Mouse (Mus musculus) liver, embryonic 14 days (tissue): ENCODE results near the gene Trpm7. TPM values are rescaled to one million over a fixed set of nuclear protein-coding genes. Genes with fewer than 3 reads are reported as not detected.

Experiments
- polyA plus RNA-seq: library from polyadenylated mRNA; depleted of rRNA; stranded (reverse); fragments of >200 nt; gene quantifications from 2 replicates; pipeline ENCODE4 v1.2.3, GENCODE M21; 2012; rRNA removed

The Trpm7 gene
- polyA plus RNA-seq = 15.9 and 18.0 TPM in 2 replicates

DNA sequence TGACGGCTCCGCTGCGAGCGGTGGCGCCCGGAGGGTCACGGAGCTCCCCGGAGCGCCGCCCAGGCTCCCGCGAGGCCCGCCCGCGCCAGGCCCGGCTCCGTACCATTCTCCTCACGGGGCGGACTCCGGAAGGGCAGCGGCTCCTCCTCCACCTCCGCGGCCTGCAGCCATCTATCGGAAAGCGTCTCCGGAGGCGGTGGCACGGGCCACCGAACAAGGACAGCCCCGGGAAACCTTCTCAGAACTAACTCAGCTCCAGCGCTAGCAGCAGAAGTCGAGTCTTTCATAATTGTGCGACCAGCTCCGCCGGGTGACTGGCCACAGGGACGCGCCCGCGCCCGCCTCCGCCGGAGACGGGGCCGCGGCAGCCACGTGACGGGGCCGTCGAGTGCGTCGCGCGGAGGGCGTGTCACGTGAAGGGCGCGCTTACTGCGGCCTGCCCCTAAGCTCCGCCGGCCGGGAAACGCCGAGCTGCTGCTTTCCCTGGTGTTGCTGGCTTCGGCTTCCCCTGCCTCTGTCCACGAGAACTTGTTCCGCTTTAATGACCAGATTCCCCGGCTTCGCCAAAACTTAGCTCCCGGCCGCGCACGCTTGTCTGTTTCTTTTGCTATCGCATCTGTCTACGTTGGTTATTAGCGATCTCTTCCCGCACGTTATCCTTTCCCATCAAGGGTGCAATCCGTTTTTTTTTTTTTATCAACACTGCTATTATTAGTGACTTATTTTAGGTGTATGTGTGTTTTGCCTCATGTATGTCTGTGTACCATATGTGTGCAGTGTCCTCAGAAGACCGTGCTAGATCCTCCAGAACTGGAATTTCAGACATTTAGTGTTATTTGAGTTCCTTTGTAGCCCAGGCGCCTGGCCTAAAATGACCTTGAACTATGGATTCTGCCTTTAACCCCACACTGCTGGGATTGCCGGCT lies at the start of gene Trpm7:
TSS of gene Trpm7 (minus strand) at position 360 of the 926 bp plus-strand sequence.

GRCm38 (mm10) chr2:126783370-126783769 lies 92.7 kb downstream of the Trpm7 start, which contains the start of gene Usp50:
TSS of gene Usp50 (minus strand) at chr2:126783470.

Other genes starting within 250 kb of the Trpm7 start
- gene Gabpb1, start 199.9 kb downstream of the Trpm7 start, polyA plus RNA-seq = 9.0 and 10.3 TPM in 2 replicates
- 12.6 and 13.8 TPM in 2 replicates for gene Usp8, start 168.9 kb downstream of the Trpm7 start, polyA plus RNA-seq
- gene Usp50, start 92.8 kb downstream of the Trpm7 start, polyA plus RNA-seq = 0.83 and 1.2 TPM in 2 replicates
- gene Sppl2a, start 57.0 kb upstream of the Trpm7 start, polyA plus RNA-seq = 9.6 and 12.7 TPM in 2 replicates
- 2.6 and 3.4 TPM in 2 replicates for gene Ap4e1, start 132.5 kb upstream of the Trpm7 start, polyA plus RNA-seq
- 25.1 and 30.3 TPM in 2 replicates for gene Blvra, start 194.4 kb upstream of the Trpm7 start, polyA plus RNA-seq